Mouse (Mus musculus): ENCODE data around the gene Nags.
"Not testable (repeated sequence)": the region's sequence is repeated elsewhere in the genome, so short reads cannot be mapped to it uniquely, and the experiment has no call there.

Gene Nags

GRCm38 (mm10) chr11:102156786-102157089, 11.4 kb downstream of the Nags start:
- no peak for DNase-seq (ENCODE audit: low spot score)

- not testable (repeated sequence) for DNase-seq (ENCODE audit: low spot score)
Observed at GRCm38 (mm10) chr11:102158024-102158423, 12.7 kb downstream of the Nags start.

- no peak for DNase-seq (ENCODE audit: low spot score)
Observed at GRCm38 (mm10) chr11:102159781-102160180, 14.5 kb downstream of the Nags start.

- DNase-seq (ENCODE audit: low spot score): no peak
Observed at GRCm38 (mm10) chr11:102165971-102166722, 20.8 kb downstream of the Nags start.

- DNase-seq (ENCODE audit: low spot score): no peak
Observed at GRCm38 (mm10) chr11:102167539-102167938, 22.2 kb downstream of the Nags start.

GRCm38 (mm10) chr11:102168689-102169088, 23.4 kb downstream of the Nags start:
- no peak for DNase-seq (ENCODE audit: low spot score)

GRCm38 (mm10) chr11:102179836-102180235, 34.5 kb downstream of the Nags start:
- DNase-seq (ENCODE audit: low spot score): no peak

- no peak for DNase-seq (ENCODE audit: low spot score)
Observed at GRCm38 (mm10) chr11:102184253-102184645, 38.9 kb downstream of the Nags start.

GRCm38 (mm10) chr11:102184646-102185495, 39.6 kb downstream of the Nags start, which contains the start of gene Lsm12:
Gene Lsm12, minus strand, starts transcription at chr11:102185296.
- peak; percentile 97 for DNase-seq (ENCODE audit: low spot score)

- no peak for DNase-seq (ENCODE audit: low spot score)
Observed at GRCm38 (mm10) chr11:102185677-102186076, 40.4 kb downstream of the Nags start.

GRCm38 (mm10) chr11:102186235-102186634, 40.9 kb downstream of the Nags start:
- DNase-seq (ENCODE audit: low spot score): no peak

- no peak for DNase-seq (ENCODE audit: low spot score)
Observed at GRCm38 (mm10) chr11:102188980-102189379, 43.7 kb downstream of the Nags start.

- peak; percentile 70 for DNase-seq (ENCODE audit: low spot score)
Observed at GRCm38 (mm10) chr11:102189461-102190436, 44.4 kb downstream of the Nags start, which contains the start of gene G6pc3. Gene G6pc3, plus strand, starts transcription at chr11:102189620.

- DNase-seq (ENCODE audit: low spot score): no peak
Observed at GRCm38 (mm10) chr11:102190848-102191247, 45.5 kb downstream of the Nags start.

GRCm38 (mm10) chr11:102193657-102194440, 48.5 kb downstream of the Nags start:
- no peak for DNase-seq (ENCODE audit: low spot score)

- DNase-seq (ENCODE audit: low spot score): no peak
Observed at GRCm38 (mm10) chr11:102196018-102196797, 50.9 kb downstream of the Nags start.

- DNase-seq (ENCODE audit: low spot score): no peak
Observed at GRCm38 (mm10) chr11:102198245-102198644, 52.9 kb downstream of the Nags start.

Measured in T-cell, adult 2 months (primary cell).